Mouse (Mus musculus) NIH3T3 (cell line): ENCODE measurements at regions not wholly inside any gene's neighbourhood (a gene's known extent, or its start where the extent isn't known, plus 50 kb on each side); places are given as distances from the start of the nearest gene placed in this dataset.
"Not testable (repeated sequence)": the region's sequence is repeated elsewhere in the genome, so short reads cannot be mapped to it uniquely, and the experiment has no call there.

Experiments
- DNase-seq: peaks from one replicate; pipeline ENCODE4 v3.0.0-alpha.2; 2012; ENCODE audit warnings: low read depth

DNA sequence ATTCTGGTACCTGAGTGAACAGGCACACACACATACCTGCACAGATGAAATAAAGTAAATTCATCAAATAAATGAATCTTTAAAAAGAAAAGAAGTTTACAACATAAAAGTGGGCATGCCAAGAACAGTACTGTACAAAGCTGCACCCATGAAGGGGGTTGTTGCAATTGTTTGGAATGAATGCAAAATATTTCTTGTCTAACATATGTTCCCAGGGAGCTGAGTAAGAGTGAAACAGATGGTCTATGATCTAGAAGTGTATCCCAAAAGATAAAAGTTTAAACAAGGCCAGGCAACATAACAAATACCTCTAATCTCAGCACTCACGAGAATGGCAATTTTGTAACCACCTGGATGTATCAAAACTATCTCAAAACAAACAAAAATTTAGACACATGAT is 1685.5 kb upstream of the Dsel start:
- DNase-seq = no peak

DNA sequence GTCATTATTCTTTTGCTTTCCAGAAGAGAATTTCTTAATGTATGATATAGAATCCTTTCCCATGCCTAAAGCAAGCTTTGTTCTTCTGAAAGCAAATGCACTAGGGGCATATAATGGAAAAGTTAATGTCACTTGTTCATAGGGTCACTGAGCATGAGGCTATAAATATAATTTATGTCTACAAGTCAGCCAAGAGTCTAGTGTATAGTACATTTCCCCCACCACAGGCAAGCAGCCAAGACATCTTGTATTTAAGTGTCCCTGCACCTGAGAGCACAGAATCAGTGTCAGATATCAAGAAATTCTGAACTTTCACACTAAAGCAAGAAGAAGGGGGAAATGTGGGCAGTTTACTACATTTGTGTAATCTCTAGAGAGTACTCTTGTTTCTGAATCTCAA is 1675.3 kb upstream of the Dsel start:
- DNase-seq = no peak

DNA sequence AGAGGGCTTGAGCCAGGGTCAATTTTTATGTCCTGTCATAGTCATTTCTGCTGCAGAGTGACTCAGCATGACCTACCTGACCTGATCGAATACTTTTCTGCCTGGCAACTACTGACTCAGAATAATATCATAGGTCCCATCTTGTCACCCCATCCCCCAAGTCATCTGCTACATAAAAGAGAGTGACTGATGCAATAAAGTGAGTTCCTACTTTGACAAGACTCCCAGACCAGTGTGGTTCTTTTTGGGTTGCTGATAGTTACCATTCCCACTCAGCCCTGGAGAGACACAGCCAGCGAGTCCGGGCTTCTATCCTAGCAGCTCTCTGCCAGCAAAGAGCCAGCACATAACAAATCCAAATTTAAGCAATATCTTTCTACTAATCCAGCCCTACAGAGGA is 1665.8 kb upstream of the Dsel start:
- DNase-seq = peak; percentile 26

DNA sequence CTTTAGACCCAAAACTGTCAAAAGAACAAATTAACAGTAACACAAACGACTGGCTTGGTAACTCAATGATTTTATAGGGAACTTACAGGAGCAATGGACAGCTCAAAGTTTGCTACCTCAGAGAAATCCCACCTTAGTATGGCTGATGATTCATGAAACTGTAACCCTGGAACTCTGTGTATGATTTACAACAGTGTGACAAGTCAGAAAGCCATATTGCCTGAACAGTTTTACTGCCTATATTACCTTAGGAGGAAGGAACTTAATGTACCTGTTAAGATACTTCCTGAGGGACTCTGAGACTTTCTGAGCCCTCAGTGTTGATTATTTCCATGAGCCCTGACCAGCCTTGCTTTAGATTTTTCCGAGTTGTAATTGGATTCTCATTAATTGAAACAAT is 1631.3 kb upstream of the Dsel start:
- no peak for DNase-seq

DNA sequence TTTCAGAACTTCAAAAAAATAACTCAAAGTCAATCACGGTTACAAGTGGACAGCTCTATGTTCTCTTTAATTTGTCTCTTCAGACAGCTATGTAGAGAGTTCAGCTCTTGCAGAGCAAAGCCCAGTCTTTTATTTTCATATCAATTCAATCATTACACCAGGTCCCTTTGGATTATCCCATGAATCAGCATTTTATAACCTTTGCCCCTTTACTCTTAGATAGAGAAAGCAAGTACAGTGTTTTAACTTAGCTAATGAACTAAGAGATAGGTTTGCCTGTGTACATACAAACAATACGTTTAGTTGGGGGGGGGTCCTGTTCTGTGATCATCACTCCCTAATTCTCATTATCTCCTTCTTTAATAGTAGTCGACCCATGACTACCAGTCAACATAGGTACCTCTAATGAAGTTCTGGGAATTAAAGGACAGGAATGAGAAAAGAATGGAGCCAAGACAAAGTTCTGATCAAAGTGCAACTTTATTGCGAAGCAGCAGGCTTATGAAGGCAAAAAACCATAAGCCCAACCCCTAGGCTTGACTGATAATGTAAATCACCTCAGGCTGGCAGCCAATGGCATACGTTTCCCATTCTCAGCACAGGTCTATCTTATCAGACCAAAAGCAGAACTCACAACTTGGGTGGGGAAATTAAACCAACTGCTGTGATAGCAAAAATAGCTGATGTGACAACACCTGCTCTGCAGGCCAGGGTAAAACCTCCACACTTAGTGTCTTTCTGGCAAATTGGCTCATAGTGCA is 1625.7 kb upstream of the Dsel start:
- no peak for DNase-seq

DNA sequence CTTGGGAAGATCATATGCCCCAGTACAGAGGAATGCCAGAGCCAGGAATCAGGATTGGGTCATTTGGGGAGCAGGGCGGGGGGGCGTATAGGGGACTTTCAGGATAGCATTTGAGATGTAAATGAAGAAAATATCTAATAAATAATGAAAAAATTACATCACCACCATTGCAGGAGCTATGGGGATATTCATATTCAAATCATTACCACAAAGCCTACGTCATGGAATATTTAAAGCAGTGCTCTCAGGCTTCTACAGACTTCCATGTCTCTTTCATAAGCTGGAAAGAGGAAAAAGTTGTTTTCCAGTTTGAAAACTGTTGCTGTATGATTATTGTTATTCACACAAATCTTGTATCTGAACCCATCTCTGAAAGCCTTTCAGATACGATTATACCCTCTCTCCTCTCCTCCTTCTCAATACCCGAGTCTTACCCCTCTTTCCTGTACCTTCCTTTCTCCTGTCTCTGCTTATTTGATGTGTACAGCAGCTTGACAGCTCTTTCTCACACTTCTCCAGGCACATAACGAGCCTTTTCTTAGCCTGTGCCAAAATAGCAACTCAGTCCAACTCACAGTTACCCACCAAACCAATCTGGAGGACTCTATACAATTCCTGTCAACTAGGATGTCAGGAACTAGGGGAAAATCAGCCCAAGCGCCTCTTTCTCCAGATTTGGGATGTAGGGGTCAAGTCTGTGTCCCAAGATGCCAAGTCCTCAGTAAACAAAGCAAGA is 1592.0 kb upstream of the Dsel start:
- no peak for DNase-seq

DNA sequence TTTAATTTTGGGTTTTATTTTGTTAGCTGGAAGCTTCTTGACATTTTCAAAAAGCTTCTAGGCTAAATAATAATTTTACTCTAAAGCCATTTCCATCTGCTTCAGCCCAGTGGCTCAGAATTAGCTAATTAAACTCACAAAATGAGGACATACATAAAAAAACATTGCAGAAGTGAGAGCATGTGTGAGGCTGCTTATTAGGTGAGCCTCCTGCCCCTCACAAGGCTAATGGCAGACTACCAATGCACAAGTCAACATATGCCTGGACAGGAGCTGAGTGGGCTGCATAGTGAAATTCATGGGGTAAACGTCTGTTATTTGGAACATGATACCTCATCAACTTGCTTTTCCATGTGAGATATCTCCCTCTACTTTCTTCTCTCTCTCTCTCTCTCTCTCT is 1569.0 kb upstream of the Dsel start:
- DNase-seq = no peak

DNA sequence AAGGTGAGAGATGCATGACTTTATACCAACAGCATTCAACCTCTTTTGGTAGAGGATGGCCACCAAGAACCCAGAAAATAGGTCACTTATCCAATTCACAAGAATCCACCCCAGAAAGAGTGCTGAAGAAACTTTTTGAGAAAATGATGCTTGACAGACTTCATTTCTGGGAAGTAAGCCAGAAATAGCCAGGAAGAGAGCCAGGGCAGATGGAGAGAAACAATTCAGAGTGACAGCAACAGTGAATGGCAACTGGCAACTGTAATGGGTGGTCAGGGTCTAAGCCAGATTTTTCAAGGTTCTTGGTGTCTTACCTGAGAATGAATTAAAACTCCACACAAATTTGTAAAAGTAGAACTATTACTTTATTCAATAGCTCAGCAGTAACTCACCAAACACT is 1566.5 kb upstream of the Dsel start:
- DNase-seq = peak; percentile 5

DNA sequence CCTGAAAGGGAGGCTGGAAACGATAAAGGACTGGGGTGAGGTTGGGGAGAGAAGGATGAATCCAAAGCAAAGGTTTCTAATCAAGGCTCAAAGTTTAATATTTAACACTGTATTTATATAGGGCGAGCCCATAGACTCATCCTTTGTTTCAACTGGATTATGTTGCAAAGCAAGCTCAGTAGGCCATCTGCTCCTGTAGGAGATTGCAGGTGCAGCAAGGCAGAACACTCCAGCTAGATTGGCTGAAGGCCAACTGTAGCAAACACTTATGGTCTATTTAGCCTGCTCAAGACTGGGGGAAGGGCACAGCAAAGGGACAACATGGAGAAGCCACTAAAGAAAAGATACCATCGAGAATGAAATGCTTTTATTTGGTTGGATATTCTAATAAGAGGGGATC is 1548.1 kb upstream of the Dsel start:
- no peak for DNase-seq

DNA sequence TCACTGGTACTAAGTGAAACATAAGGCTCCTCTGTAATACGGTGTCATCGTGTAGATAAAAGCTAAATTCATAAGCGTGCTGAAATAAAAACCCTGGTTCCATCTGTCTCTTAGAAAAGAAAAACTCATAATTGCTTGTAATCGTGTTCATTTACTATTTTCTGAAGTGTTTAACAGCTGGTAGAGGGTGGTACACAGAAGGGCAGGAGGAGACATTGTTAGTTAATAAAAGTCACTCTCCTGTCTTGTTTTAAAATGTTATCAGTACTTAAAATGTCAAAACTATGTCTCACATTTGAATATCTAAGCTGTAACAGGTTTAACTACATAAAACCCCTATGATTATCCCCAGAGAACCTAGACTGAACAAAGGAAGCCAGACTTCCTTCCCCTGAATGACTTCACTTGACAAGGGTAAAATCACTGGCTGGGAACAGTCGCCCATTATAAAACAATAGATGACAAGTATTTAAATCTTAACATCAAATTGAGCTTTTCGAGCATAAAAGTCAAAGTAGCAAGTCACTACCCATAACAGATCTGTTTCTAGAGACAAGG is 1530.6 kb upstream of the Dsel start:
- DNase-seq = no peak

DNA sequence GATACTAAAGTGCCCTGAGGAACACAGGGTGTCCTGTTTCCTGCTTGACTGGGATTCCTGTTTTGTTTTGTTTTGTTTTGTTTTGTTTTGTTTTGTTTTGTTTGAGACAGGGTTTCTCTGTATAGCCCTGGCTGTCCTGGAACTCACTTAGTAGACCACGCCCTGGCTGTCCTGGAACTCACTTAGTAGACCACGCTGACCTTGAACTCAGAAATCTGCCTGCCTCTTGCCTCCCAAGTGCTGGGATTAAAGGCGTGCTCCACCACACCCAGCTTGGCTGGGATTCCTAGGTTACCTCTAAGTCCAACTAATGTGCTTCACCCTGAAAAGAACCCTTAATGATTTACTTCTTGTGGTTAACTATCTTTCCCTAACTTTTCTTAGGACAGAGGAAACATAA is 1529.6 kb upstream of the Dsel start:
- not testable (repeated sequence) for DNase-seq

DNA sequence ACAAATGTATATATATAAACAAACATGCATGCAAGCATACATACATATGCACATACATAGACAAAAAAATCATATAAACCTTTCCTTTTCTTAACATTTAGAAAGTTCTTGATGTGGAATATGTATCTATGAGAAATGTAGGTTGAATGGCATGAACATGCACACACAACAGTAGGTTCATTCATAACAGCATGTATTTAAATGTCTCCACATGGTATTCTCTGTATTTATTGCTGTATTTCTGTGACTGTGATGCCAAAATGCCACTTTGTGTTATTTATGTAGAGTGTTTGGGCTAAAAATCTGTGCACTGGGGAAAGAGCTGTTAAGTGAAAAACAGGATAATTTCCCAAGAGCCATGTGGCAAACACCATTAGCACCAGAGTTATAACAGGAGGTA is 1528.2 kb upstream of the Dsel start:
- DNase-seq = no peak

DNA sequence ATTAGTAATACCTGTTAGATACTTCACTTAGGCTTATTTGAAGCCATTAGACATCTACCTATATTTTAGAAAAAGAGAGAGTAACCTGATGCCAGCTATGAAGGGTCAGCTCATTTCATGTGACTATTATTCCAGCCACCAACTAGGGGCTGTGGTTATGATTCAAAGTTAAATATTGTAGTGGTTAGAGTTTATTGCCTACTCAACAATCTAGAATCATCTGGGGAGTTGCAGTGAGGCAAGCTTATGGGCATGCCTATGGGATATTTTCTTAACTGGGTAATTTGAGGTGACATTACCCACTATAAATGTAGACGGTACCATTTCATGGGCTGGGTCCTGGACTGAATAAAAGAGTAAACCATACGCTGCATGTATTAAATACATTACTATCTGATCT is 1525.2 kb upstream of the Dsel start:
- no peak for DNase-seq

DNA sequence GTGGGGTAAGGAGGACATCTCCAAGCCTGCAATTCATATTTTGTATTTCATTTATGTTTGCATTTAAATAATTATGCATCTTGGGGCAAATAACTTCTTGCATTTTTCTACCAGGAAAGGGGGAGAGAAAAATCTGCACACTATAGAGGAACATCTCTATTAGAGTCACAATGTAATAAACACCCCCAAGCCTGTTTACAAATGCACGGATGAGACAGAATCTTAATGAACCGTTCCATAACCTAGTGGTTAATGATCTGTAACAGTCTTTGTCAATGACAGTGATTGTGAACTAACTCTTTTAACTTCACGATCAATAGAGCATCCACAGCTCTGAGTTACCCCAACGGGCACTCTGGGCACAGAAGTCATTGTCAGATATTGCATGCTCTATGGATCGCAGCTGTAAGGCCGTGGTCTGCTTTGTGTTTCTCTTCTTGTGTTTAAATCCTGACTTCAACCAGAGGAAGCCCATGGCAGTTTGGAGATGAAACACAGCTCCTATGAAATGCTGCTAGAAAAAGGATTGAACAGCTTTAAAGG is 1520.2 kb upstream of the Dsel start:
- DNase-seq = no peak

DNA sequence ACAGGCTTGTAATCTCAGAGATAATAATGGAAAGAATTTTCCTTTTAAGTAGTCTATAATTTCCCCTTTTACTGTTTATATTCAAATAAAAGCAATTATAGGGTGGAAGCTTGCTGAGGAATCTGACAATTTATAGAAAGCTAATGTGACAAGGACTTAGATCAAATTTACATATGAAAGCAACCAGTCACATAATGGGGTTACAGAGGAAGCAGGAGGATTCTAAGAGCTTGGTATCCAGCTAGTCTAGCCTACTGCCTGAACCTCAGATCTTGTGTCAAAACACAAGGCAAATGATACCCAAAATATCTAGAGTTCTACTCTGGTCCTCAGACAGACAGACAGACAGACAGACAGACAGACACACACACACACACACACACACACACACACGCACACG is 1519.0 kb upstream of the Dsel start:
- no peak for DNase-seq

DNA sequence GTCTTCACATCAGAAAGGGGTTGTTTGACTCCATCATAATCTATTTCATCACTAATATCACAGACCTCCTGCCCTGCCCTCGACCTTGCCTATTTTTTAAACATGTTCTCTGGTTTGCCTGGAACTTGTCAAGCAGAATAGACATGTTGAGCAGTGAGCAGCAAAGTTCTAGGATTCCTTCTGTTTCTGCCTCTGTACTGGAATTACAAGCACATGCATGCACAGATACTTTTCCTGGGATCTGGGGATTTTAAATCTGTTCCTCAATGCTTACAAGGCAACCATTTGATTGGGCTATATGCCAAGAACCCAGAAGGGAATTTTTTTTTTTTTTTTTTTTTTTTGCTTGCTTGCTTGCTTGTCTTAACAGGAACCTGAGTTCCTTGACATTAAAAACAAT is 1508.0 kb upstream of the Dsel start:
- DNase-seq = no peak

DNA sequence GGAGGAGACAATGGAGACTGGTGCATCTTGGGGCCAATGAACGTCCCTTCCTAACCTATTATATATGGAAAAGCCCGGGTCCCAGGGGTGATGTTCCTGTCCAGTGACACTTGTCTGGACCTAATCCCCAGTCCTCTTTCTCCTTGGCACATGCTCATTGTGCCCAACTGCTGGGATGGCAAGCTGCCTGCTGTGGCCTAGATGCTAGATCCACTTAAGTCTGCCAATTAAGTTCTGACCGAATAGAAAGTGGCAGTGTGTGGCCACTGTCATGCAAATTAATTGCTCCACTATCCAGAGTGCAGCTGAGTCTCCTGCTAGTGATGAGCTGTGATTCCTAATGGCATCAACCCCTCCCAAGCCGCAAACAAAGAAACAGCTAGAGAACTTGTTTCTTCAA is 1493.5 kb upstream of the Dsel start:
- no peak for DNase-seq

DNA sequence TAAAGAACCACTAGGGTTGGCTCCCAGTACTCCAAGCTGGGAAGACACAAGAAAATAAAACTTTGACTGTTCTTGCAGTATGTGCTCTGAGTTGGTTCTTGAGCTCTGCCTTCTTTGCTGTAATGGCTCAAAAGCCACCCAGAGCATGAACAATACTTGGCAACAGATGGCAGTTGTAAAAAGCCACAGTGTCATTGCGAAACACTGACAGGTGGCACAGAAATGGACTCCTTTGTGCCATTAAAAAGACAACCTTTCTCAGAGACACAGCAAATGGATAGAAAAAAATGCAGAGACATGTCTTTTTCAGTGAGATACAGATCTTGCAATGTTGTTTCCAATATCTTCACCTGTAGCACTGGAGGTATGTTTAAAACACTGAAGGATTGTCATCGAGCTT is 1443.3 kb upstream of the Dsel start:
- DNase-seq = no peak

DNA sequence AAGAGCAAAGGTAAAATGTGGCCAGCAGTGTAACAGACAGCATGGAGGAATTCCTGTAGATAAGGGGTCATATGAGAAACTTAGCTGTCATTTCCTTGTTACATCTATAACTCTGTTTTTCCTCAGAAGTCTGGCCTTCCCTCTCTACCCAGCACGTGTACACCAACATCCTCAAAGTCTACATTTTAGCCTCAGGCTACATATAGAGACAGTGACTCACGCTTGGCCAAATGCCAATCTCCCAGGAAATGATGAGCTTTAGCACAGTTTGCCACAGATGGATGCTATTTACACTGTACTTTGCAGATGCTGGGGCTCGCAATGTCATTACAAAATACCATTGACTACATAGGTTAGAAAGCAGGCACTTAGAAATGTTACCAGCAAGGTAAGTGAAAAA is 1433.1 kb upstream of the Dsel start:
- DNase-seq = peak; percentile 95

DNA sequence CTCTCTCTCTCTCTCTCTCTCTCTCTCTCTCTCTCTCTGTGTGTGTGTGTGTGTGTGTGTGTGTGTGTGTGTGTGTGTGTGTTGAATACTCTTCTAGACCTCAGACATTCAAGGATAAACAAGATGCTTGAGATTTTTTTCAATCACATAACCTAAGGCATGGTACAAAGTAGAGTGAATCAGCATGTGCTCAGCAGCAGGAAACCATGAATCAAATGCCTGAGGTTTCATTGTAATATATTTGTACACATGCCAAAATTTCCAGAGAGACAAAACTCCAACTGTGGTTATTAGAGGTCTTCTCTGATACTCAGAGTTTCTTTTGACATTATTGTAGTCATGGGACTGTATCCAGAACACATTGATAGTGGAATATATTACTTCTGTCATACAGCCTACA is 1423.5 kb upstream of the Dsel start:
- peak; percentile 69 for DNase-seq

DNA sequence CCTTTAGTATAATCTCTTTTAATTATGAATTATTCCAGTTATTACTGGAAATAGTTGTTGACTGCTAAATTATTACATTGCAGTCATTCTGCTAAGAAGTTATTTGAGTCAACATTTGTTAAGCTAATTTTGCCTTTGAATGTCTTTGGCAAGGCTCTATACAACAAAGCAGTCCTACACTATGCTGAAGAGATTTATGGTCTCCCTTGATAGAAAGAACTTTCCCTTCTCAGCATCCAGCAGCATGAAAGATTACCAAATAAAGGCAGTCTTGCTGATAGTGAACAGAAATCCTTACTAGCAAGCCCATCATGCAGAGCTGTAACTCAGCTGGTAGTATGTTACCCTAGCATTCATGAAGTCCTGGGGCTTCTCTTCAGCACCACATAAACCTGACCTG is 1419.4 kb upstream of the Dsel start:
- no peak for DNase-seq

DNA sequence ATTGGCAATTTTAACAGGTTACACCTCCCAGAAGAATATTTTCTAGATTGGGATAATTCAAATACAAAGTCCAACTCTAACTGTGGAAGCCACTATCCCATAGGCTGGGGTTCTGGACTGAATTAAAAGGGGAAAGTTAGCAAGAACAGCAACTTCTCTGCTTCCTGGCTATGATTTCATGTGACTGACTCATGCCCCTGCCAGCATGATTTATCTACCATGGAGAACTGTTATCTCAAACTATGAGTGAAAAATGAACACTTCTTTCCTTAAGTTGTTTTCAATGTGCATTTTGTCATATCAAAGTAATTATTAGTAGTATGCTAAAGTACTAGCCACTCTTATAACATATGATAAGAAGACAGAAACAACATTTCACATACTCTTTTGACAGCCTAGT is 1394.7 kb upstream of the Dsel start:
- DNase-seq = peak; percentile 65

DNA sequence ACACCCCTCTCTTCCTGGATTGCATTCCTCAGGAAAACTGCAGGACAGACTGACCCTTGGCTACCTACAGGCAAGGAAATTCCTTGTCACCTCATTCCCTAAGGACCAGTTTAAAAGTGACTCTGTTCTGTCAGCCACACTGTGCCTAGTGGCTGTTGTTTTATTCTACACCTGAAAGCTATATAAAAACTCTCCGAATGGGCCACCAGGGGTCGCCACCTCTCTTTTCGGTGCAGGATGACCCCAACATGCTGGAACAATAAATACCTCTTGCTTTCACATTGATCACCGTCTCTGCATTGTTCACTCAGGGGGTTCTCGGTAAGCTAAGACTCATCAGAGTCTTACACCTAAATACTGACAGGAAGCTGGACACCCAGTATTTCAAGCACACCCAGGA is 1382.6 kb upstream of the Dsel start:
- DNase-seq = peak; percentile 81
